ENCODE assay signal across 15 mouse cellular contexts in the genomic region with DNA sequence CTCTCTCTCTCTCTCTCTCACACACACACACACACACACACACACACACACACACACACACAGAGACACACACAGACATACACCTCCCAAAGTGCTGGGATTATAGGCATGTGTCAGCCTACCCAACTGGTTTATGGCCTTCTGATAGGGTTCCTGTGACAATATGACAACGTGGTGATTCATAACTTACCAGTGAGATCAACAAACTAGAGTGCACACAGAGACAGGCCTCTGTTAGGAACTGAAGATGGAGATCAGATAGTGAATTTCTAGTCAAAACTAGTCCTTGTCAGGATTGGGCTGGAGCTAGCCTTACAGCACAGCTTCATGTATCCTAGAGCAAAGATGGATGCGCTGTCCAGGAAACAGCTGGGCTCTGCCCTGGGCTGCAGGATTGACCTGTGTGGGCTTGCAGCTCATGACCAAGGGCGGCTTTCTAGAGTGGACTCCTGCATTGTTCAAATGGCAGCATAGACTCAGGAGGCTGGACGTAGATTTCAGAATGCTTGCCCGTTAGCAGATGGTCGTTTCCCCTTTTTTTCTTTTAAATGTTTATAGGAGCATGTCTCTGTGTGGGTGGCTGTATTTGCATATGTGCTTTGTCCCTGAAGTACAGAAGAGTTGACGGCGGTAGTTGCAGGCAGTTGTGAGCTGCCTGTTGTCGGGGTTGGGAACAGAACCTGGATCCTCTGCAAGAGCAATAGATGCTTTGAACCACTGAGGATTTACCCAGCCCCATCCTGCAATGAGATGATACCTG.
DNase-seq lines count a peak whose midpoint lies in the region; ATAC-seq and TF ChIP-seq lines count a peak whose summit lies in the region.
"Had no signal": no experiment of that assay in that cellular context is flagged by ENCODE, and none has a peak within 500 bp of the region (broad histone marks: within the 10 kb centered on the region; RNA-seq: fewer than 3 reads in every experiment).

No protein-coding gene starts in this region.

- H3K9ac ChIP-seq in forebrain, embryonic 14.5 days (ENCODE audit: low read length), result no peak overlapping the region
- H3K9ac ChIP-seq in lung, embryonic 16.5 days (ENCODE audit: low read length), result no peak overlapping the region
- no peak overlapping the region for H3K9ac ChIP-seq in MEL (ENCODE audit: control insufficient read depth, low read depth, low read length, poor library complexity, severe bottlenecking)
- no peak overlapping the region for H3K9ac ChIP-seq in forebrain, embryonic 16.5 days (replicated peaks; ENCODE audit: low read depth, low read length)
- H3K9ac ChIP-seq: embryonic facial prominence, embryonic 12.5 days; limb, embryonic 13.5 days; liver, embryonic 15.5 days; midbrain, embryonic 15.5 days had no signal

- no peak overlapping the region for H3K4me2 ChIP-seq in forebrain, embryonic 14.5 days (ENCODE audit: low read length)
- H3K4me2 ChIP-seq in lung, embryonic 16.5 days (ENCODE audit: low read depth, low read length), result no peak overlapping the region
- H3K4me2 ChIP-seq in forebrain, embryonic 16.5 days (ENCODE audit: low read length), result no peak overlapping the region
- H3K4me2 ChIP-seq: embryonic facial prominence, embryonic 12.5 days; limb, embryonic 13.5 days; liver, embryonic 15.5 days; midbrain, embryonic 15.5 days had no signal

- TF ChIP-seq CTCF in MEL (IDR thresholded peaks at IDR 0.05 in 2 of 3, conservative IDR thresholded peaks at IDR 0.05 in 1 of 3; ENCODE audit: control insufficient read depth in 1 of 3, insufficient read depth in 1 of 3, low read depth in 2 of 3, low read length in 3 of 3, poor library complexity in 1 of 3, severe bottlenecking in 1 of 3), result no peak

- H3K9me3 ChIP-seq in forebrain, embryonic 10.5 days, result no peaks in the 10 kb centered on the region
- no peaks in the 10 kb centered on the region for H3K9me3 ChIP-seq in forebrain, embryonic 14.5 days (replicated peaks; ENCODE audit: control insufficient read depth, low read length)
- no peaks in the 10 kb centered on the region for H3K9me3 ChIP-seq in lung, embryonic 16.5 days (ENCODE audit: control insufficient read depth, low read length)
- no peaks in the 10 kb centered on the region for H3K9me3 ChIP-seq in MEL (replicated peaks; ENCODE audit: insufficient read depth, low read length)
- no peaks in the 10 kb centered on the region for H3K9me3 ChIP-seq in forebrain, embryonic 16.5 days (ENCODE audit: control insufficient read depth, low read length)
- H3K9me3 ChIP-seq: embryonic facial prominence, embryonic 12.5 days; limb, embryonic 13.5 days; liver, embryonic 15.5 days; midbrain, embryonic 15.5 days had no signal

- H3K36me3 ChIP-seq in forebrain, embryonic 10.5 days (replicated peaks), result no peaks in the 10 kb centered on the region
- no peaks in the 10 kb centered on the region for H3K36me3 ChIP-seq in forebrain, embryonic 14.5 days (ENCODE audit: control insufficient read depth, insufficient read depth, low read length)
- H3K36me3 ChIP-seq in lung, embryonic 16.5 days (ENCODE audit: control insufficient read depth, insufficient read depth, low read length), result no peaks in the 10 kb centered on the region
- H3K36me3 ChIP-seq in MEL (ENCODE audit: control insufficient read depth in 1 of 2, insufficient read depth in 2 of 2, low read length in 2 of 2), result peaks cover 0 to 17% of the 10 kb centered on the region in 2 experiments; a peak in 2 of 4 replicates
- H3K36me3 ChIP-seq in forebrain, embryonic 16.5 days (ENCODE audit: control insufficient read depth, insufficient read depth), result no peaks in the 10 kb centered on the region
- H3K36me3 ChIP-seq: embryonic facial prominence, embryonic 12.5 days; limb, embryonic 13.5 days; liver, embryonic 15.5 days; midbrain, embryonic 15.5 days had no signal

- no peak for TF ChIP-seq POLR2A in MEL (IDR thresholded peaks at IDR 0.05; ENCODE audit: control insufficient read depth in 1 of 2, insufficient read depth in 1 of 2, low read depth in 1 of 2, low read length in 2 of 2, poor library complexity in 1 of 2)

- WGBS in forebrain, embryonic 10.5 days, result 83% methylated on average over 9 of the region's 9 CpGs
- 58% methylated on average over 9 of the region's 9 CpGs for WGBS in forebrain, embryonic 14.5 days
- WGBS in lung, embryonic 16.5 days, result 54% methylated on average over 9 of the region's 9 CpGs
- WGBS in forebrain, embryonic 16.5 days, result 55% methylated on average over 9 of the region's 9 CpGs

- H3K79me2 ChIP-seq in MEL (ENCODE audit: control insufficient read depth, insufficient read depth, low read length, poor library complexity), result no peaks in the 10 kb centered on the region

- H3K4me1 ChIP-seq in forebrain, embryonic 10.5 days, result no peaks in the 10 kb centered on the region
- H3K4me1 ChIP-seq in forebrain, embryonic 14.5 days (ENCODE audit: control insufficient read depth, insufficient read depth, low read length), result no peaks in the 10 kb centered on the region
- H3K4me1 ChIP-seq in lung, embryonic 16.5 days (replicated peaks; ENCODE audit: control insufficient read depth, insufficient read depth, low read length), result no peaks in the 10 kb centered on the region
- H3K4me1 ChIP-seq in MEL (ENCODE audit: control insufficient read depth in 1 of 2, insufficient read depth in 2 of 2, low read length in 2 of 2), result peaks cover 5 to 17% of the 10 kb centered on the region in 2 experiments
- H3K4me1 ChIP-seq in forebrain, embryonic 16.5 days (replicated peaks; ENCODE audit: control insufficient read depth, insufficient read depth, low read length), result no peaks in the 10 kb centered on the region
- H3K4me1 ChIP-seq: limb, embryonic 13.5 days; midbrain, embryonic 15.5 days had no signal

- peak overlapping the region; percentile 12; the same call in 1 of the 2 replicates for H3K27ac ChIP-seq in forebrain, embryonic 10.5 days
- H3K27ac ChIP-seq in forebrain, embryonic 14.5 days (ENCODE audit: low read depth, low read length), result no peak overlapping the region
- H3K27ac ChIP-seq in lung, embryonic 16.5 days (ENCODE audit: low read length), result no peak overlapping the region
- no peak overlapping the region for H3K27ac ChIP-seq in MEL (ENCODE audit: control insufficient read depth, low read depth, low read length)
- no peak overlapping the region for H3K27ac ChIP-seq in forebrain, embryonic 16.5 days (ENCODE audit: low read length)
- H3K27ac ChIP-seq: embryonic facial prominence, embryonic 12.5 days; layer of hippocampus, adult 2 months; limb, embryonic 13.5 days; midbrain, embryonic 15.5 days had no signal

- no peak for TF ChIP-seq RAD21 in MEL (IDR thresholded peaks at IDR 0.05; ENCODE audit: low read depth, low read length)

- no peak for ATAC-seq in forebrain, embryonic 14.5 days
- ATAC-seq in lung, embryonic 16.5 days (ENCODE audit: low read depth), result peak; percentile 16; the same call in 1 of the 2 replicates
- ATAC-seq in monocyte, adult 5-6 weeks (replicated peaks; ENCODE audit: insufficient number of reproducible peaks, low FRiP score, low TSS enrichment, poor library complexity, severe bottlenecking), result 0 out of 2 replicates have a peak, but pooled peaks have one; percentile 9
- ATAC-seq in forebrain, embryonic 16.5 days, result no peak
- ATAC-seq: inflammation-experienced regulatory T-cells, adult 6 months; midbrain, embryonic 15.5 days had no signal

- no peaks in the 10 kb centered on the region for H3K27me3 ChIP-seq in forebrain, embryonic 10.5 days (ENCODE audit: poor library complexity, severe bottlenecking)
- no peaks in the 10 kb centered on the region for H3K27me3 ChIP-seq in forebrain, embryonic 14.5 days (replicated peaks; ENCODE audit: control insufficient read depth, insufficient read depth, low read length)
- H3K27me3 ChIP-seq in lung, embryonic 16.5 days (ENCODE audit: control insufficient read depth, insufficient read depth, low read depth, low read length), result no peaks in the 10 kb centered on the region
- H3K27me3 ChIP-seq in MEL (ENCODE audit: control insufficient read depth in 1 of 2, insufficient read depth in 2 of 2, low read length in 2 of 2), result no peaks in the 10 kb centered on the region
- H3K27me3 ChIP-seq in forebrain, embryonic 16.5 days (replicated peaks; ENCODE audit: control insufficient read depth, insufficient read depth, low read length), result no peaks in the 10 kb centered on the region
- H3K27me3 ChIP-seq: embryonic facial prominence, embryonic 12.5 days; limb, embryonic 13.5 days; liver, embryonic 15.5 days; midbrain, embryonic 15.5 days had no signal

- no peak for TF ChIP-seq EP300 in MEL (IDR thresholded peaks at IDR 0.05; ENCODE audit: low read depth in 1 of 2, low read length in 2 of 2)

- no peak overlapping the region for H3K4me3 ChIP-seq in forebrain, embryonic 10.5 days
- no peak overlapping the region for H3K4me3 ChIP-seq in forebrain, embryonic 14.5 days (ENCODE audit: low read depth, low read length)
- H3K4me3 ChIP-seq in lung, embryonic 16.5 days (ENCODE audit: low read length), result no peak overlapping the region
- no peak overlapping the region for H3K4me3 ChIP-seq in MEL (ENCODE audit: control insufficient read depth in 1 of 2, insufficient read depth in 1 of 2, low read depth in 2 of 2, low read length in 2 of 2)
- no peak overlapping the region for H3K4me3 ChIP-seq in forebrain, embryonic 16.5 days (replicated peaks; ENCODE audit: low read length)
- H3K4me3 ChIP-seq: embryonic facial prominence, embryonic 12.5 days; layer of hippocampus, adult 2 months; limb, embryonic 13.5 days; liver, embryonic 15.5 days; midbrain, embryonic 15.5 days had no signal

- no peak for DNase-seq in forebrain, embryonic 10.5 days (ENCODE audit: extremely low spot score, low spot score)
- no peak for DNase-seq in forebrain, embryonic 14.5 days (ENCODE audit: low spot score)
- DNase-seq in lung, adult 18-20 months, result no peak
- DNase-seq in MEL (ENCODE audit: low read depth, low spot score), result peak; percentile 36
- DNase-seq in layer of hippocampus, postnatal 25 days (ENCODE audit: extremely low spot score in 1 of 2, low spot score in 1 of 2), result no peak
- DNase-seq: cerebellum, adult 2 months had no signal

TF ChIP-seq in MEL, 35 proteins besides CTCF, POLR2A, EP300 and RAD21:
- TF ChIP-seq USF2 (IDR thresholded peaks at IDR 0.05; ENCODE audit: borderline replicate concordance in 1 of 2, insufficient read depth in 1 of 2, low read depth in 1 of 2, low read length in 2 of 2), result no peak
- peak; percentile 33; the same call in 1 of the 2 replicates for TF ChIP-seq GATA1 (IDR thresholded peaks at IDR 0.05; ENCODE audit: low read depth, low read length)

Comparison
In these comparisons a context has a peak if more than half of its experiments do, and no peak if none do; other contexts are left out.
1. ATAC-seq: peak in lung, embryonic 16.5 days (single experiment) and monocyte, adult 5-6 weeks (single experiment); none in forebrain, embryonic 14.5 days (single experiment) and forebrain, embryonic 16.5 days (single experiment).